ENCODE assay signal across 8 mouse cellular contexts in genomic region chr7:45923762-45924428, GRCm38 (mm10). TPM values are rescaled to one million over a fixed set of nuclear protein-coding genes. Genes with fewer than 3 reads are reported as not detected.
DNase-seq lines count a peak whose midpoint lies in the region; ATAC-seq and TF ChIP-seq lines count a peak whose summit lies in the region.

TSS of gene Ccdc114 (plus strand) at chr7:45924072.

- no peak for TF ChIP-seq CTCF in bone marrow macrophage, adult 2 months (IDR thresholded peaks at IDR 0.05; ENCODE audit: low read depth, low read length)

- DNase-seq in Muller cell, postnatal 12 days (ENCODE audit: inconsistent ontology term): peak; percentile 58
- peak; percentile 82 for DNase-seq in heart, postnatal 25 days (ENCODE audit: low spot score)
- DNase-seq in large intestine, adult 2 months (ENCODE audit: low read depth, low spot score): peak; percentile 90
- peak; percentile 61 for DNase-seq in retina, postnatal 1 day
- no peak for DNase-seq in frontal cortex, postnatal 25 days (ENCODE audit: low spot score in 2 of 2)

- peak within 1 kb of the TSS; percentile 97 for H3K27ac ChIP-seq in bone marrow macrophage, adult 2 months (ENCODE audit: insufficient read depth, low read depth, low read length)
- H3K27ac ChIP-seq in forebrain, embryonic 12.5 days: peak within 1 kb of the TSS; percentile 78
- H3K27ac ChIP-seq in macrophage: peak within 1 kb of the TSS; percentile 100

- peak within 1 kb of the TSS; percentile 67 for H3K4me3 ChIP-seq in bone marrow macrophage, adult 2 months (ENCODE audit: insufficient read depth, low read length)
- H3K4me3 ChIP-seq in forebrain, embryonic 12.5 days (replicated peaks): peak within 1 kb of the TSS; percentile 41
- H3K4me3 ChIP-seq in macrophage (ENCODE audit: inconsistent target): peak within 1 kb of the TSS; percentile 32

- 6% methylated on average over 24 of the region's 24 CpGs for WGBS in forebrain, embryonic 12.5 days
- WGBS in large intestine, adult 2 months: 6% methylated on average over 24 of the region's 24 CpGs
- WGBS in macrophage (ENCODE audit: missing documents): 5% methylated on average over 24 of the region's 24 CpGs

- intact Hi-C loops in heart, postnatal 25 days (cut with DNase I): loop anchor here (2.0 kb wide), 2 partner anchors 27 to 51 kb away; partner anchors contain the start of genes Kdelr1, Syngr4 and Tmem143

- H3K4me2 ChIP-seq in forebrain, embryonic 12.5 days: peak within 1 kb of the TSS; percentile 58

- H3K27me3 ChIP-seq in forebrain, embryonic 12.5 days: peaks cover 29% of the 10 kb centered on the region

- no peaks in the 10 kb centered on the region for H3K36me3 ChIP-seq in forebrain, embryonic 12.5 days (replicated peaks)
- H3K36me3 ChIP-seq in macrophage (ENCODE audit: inconsistent target): peaks cover 4% of the 10 kb centered on the region; the same call in 1 of the 2 replicates

- peaks cover 21% of the 10 kb centered on the region for H3K79me2 ChIP-seq in macrophage (ENCODE audit: inconsistent target)

- ATAC-seq in forebrain, embryonic 12.5 days (ENCODE audit: low FRiP score): peak; percentile 56

- H3K9ac ChIP-seq in forebrain, embryonic 12.5 days: 0 out of 2 replicates have a peak within 1 kb of the TSS, but pooled peaks have one; percentile 9

- TF ChIP-seq POLR2A in bone marrow macrophage, adult 2 months (IDR thresholded peaks at IDR 0.05; ENCODE audit: borderline replicate concordance, low read depth, low read length): no peak

- no peaks in the 10 kb centered on the region for H3K9me3 ChIP-seq in forebrain, embryonic 12.5 days

- peaks cover 15% of the 10 kb centered on the region for H3K4me1 ChIP-seq in bone marrow macrophage, adult 2 months (ENCODE audit: control insufficient read depth, insufficient read depth, low read length)
- peaks cover 11% of the 10 kb centered on the region for H3K4me1 ChIP-seq in forebrain, embryonic 12.5 days

RNA-seq across cellular contexts. Expression of gene Ccdc114, which starts in this region (rescaled TPM):
- polyA plus RNA-seq in bone marrow macrophage, adult 2 months (2012; ENCODE audit: insufficient read depth, insufficient read length, missing spikeins): 3.2 and 3.9 TPM in 2 replicates
- 2.7 and 4.7 TPM in 2 replicates for polyA plus RNA-seq in forebrain, embryonic 12.5 days (2016; fragmentation: Nextera tagmentation; extraction: Ambion mirVana)
- total RNA-seq in heart, postnatal 25 days (2021): under 1 TPM; 0.68 to 0.75 TPM
- polyA plus RNA-seq in large intestine, adult 2 months (2012; rRNA removed): 1.7 and 2.8 TPM in 2 replicates
- 10 to 100 TPM in 10 of 26 experiments, 1 to 10 TPM in 16; 2.1 to 15.0 (median 8.9) TPM for total RNA-seq in macrophage (2018; cell fraction: chromatin; rRNA removed)
- total RNA-seq in macrophage (2018; cell fraction: cytosol; rRNA removed): 1 to 10 TPM in 7 of 26 experiments, under 1 TPM in 19; 0.33 to 1.5 (median 0.86) TPM
- total RNA-seq in macrophage (2018; cell fraction: nucleus; rRNA removed): 10 to 100 TPM in 1 of 26 experiments, 1 to 10 TPM in 25; 1.2 to 10.6 (median 3.5) TPM
- polyA plus RNA-seq in macrophage (2018): 0.65 to 1.0 TPM (median 1.0 TPM) in 3 replicates

Comparison
In these comparisons a context has a peak if more than half of its experiments do, and no peak if none do; other contexts are left out.
1. Peak in DNase-seq in heart, postnatal 25 days; RNA of the gene not detected or under 1 TPM.
2. DNase-seq: peak in Muller cell, postnatal 12 days (single experiment), large intestine, adult 2 months (single experiment) and retina, postnatal 1 day (single experiment); none in frontal cortex, postnatal 25 days (0 of 2).
3. Peak in every context shown above with its lines, with median percentiles within 50 percentile points of each other: H3K27ac ChIP-seq and H3K4me3 ChIP-seq.